Mouse (Mus musculus) c-Kit-negative CD71-positive TER-119-positive erythroid progenitor cells, embryonic 14.5 days (primary cell): ENCODE measurements around the gene Zyg11b.

ENCODE experiments used
- DNase-seq: peaks from one replicate; pipeline ENCODE4 v3.0.0-alpha.2; 2013; ENCODE audit warnings: low read depth, low spot score

Gene Zyg11b

GRCm38 (mm10) chr4:108196277-108196855 is 104.5 kb downstream of the Zyg11b start:
- no peak for DNase-seq

- DNase-seq: no peak
Measured at GRCm38 (mm10) chr4:108192821-108193323, 108.0 kb downstream of the Zyg11b start.

- no peak for DNase-seq
Measured at GRCm38 (mm10) chr4:108182278-108182677, 118.6 kb downstream of the Zyg11b start.
